Mouse (Mus musculus): ENCODE results near the gene Dynlt1a.
"Not testable (repeated sequence)": the region's sequence is repeated elsewhere in the genome, so short reads cannot be mapped to it uniquely, and the experiment has no call there.

The Dynlt1a gene

GRCm38 (mm10) chr17:6317339-6317985, at the start of gene Dynlt1a:
Gene Dynlt1a, minus strand, starts transcription at chr17:6317500.
- peak; percentile 99 for DNase-seq

DNA sequence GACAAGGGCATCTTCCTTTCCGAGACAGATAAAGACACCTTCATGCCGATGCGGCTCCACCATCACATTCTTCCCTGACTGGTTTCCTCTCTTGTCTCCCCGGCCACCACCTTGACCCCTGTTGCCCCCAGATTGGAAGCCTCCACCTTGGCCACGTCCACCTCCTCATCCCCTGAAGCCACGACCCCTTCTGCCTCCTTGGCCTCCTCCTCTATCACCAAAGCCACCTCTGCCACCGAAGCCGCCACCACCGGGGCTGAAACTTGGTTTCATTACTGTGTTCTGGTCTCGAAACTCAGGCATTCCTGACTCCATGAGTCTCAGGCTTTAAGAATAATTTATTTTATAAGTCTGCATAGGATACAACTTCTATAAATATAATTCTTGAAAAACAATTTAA, 38.0 kb upstream of the Dynlt1a start:
- peak; percentile 18 for DNase-seq

DNA sequence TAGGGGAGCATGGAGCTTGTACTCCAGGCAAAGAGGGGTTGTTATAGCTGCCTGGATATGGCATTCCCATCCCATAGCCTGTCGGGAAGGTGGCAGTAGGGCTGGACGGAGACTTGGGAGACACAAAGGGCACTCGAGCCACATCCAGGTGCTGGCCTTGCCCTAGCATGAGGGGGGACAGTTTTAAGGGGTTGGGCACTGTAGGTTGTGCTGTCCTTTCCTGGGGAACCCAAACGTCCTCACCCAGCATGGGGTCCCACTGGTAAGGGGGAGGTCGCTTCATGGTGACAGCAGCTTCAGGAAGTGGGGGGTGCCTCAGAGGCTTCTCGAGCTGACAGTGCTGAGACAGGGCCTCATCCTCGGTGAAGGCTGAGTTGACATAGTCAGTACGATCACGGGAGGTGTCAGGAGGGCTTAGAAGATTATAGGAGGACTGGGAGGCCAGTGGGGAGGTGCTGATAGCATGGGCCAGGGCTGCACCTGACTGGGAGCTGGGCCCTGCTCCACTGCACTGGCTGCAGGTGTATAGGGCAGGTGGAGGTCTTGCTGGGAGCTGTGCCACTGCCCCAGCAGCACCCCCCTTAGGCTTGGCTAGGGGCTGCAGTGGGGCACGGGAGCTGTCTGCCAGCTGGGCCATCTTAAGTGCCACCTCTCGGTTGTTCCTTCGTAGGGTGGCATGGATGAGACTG, 25.4 kb upstream of the Dynlt1a start:
- DNase-seq: not testable (repeated sequence)

DNA sequence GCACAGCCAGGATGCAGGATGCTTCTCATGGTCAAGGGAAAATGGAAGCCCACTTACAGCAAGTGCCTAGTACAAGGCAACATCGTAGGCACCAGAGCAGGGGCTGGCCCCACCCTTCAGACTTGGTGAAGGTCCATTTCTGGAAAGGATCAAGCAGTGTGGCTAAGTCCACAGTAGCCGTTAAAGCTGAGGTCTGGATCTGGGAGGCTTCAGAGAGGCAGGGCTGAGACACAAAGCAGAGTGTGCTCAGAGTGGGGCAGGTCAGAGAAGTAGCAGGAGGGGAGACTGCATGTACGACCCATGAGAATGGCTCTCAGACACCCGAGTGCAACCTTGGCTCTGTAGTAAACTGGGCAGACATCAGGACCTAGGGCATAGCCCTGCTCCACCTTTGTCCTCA, 11.7 kb upstream of the Dynlt1a start:
- not testable (repeated sequence) for DNase-seq

DNA sequence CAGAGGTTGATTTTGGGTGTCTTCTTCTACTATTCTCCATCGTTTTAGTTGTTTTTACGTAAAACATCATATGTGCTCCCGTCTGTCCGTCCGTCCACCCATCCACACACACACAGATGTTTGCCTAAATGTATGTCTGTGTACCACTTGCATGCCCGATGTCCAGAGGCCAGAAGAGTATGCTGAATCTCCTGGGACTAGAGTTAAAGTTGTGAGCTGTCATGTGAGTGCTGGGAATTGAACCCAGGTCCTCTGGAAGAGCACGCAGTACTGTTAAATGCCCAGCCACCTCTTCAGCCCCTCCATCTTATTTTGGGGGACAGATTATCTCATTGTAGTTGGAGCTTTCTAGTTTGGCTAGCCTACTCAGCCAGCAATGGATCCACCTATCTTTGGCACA, 10.3 kb upstream of the Dynlt1a start:
- not testable (repeated sequence) for DNase-seq

DNA sequence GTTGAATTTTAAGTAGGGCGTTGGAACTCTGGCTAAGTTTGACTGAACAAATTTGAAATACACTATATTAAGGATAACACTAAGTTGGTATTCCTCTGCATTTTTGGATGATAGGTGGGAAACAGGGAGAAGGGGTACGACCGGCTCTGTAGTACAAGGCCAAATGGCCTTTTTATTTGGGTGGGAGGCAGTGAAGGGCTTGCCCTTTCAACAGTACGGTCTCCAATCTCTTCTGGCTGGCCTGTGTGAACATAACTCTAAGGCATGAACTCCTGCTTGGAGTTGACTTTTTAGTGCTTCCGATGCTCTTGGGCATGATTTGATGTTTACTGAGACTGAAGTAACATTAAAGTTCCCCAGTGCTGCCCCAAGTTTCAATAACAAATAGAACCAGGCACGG, 8.2 kb upstream of the Dynlt1a start:
- not testable (repeated sequence) for DNase-seq

DNA sequence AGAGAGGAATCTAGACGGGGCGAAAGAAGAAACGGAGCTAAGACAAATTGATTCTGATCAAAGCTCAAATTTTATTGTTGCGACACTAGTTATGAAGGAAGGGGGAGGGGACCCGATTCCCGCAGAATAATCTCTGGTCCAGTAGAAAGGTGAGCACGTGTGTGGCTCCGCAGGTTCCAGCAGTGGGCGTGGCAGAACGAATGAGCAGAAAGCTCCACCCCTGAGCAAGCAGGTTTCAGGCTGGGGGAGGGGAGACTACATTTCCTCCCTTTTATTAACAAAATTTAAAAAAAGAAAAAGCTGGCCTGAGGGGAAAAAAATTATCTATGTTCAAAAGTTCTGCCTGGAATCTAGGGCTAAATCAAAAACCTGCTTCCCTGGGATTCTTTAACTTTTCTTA, 7.7 kb upstream of the Dynlt1a start:
- not testable (repeated sequence) for DNase-seq

GRCm38 (mm10) chr17:6321778-6322101, 4.4 kb upstream of the Dynlt1a start:
- DNase-seq: not testable (repeated sequence)

DNA sequence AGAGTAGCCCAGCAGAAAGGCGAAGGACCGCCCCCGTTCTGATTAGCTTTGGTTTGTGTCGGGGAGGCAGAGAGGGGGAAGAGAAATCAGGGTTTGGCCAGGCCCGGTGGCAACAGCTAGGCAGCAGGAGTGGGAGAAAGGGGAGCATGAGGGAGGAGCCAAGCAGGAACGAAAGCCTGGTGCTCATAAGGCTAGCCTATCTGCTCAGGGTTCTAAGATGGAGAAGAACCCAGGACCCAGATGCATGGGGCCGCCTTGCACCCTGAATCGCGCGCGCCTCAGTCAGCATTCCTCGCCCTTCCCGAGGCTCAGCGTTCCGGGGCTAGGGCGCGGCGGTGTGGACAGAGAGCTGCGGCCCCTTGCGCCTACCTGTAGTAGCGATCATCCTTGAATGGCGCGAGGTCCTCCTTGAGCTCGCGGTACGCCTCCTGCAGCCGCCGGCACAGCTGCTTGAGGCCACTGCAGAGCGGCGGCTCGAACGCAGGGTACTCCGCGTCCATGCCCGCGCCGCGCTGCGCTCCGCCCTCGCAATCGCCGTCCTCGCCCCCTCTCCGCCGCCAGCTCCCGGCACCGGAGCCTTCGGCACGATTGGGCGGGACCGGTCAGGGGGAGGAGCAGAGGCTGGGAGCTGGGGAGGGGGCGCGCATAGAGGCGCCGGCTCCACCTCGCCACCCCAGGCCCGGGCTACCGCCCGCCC, 3.9 kb upstream of the Dynlt1a start:
- DNase-seq: not testable (repeated sequence)

DNA sequence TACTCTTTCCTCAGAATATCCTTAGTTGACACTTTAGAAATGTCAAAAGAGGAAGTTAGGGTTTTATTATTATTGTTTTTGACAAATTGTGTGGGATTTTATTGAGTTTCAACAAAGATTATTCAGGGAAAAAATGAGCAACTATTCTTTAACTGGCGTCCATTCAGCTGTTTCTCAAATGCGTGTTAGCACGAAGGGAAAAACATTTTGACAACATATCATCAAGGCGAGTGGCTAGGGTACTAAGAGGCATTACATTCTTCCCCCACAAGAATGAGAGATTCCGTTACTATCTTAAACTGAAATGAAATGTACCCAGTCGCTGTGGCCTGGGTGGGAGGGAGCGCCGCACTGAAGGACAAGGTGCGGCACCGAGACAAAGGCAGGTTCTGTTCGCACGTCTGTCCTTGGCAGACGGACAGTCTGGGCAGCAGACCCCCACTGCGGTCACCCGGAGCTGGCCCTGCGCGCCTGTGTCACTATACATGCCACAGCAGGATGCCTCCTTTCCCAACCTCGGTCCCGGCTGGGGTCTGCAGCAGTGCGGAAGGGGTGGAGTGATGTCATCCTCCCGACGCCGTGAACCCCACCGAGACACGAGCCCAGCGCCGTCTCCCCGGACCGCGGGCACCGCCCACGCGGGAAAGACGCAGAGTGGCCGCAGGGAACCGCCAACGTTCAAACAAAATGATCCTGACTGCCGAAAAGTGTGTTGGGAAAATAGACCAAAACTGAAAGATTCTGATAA, 747 bp downstream of the Dynlt1a start:
- DNase-seq: peak; percentile 78

DNA sequence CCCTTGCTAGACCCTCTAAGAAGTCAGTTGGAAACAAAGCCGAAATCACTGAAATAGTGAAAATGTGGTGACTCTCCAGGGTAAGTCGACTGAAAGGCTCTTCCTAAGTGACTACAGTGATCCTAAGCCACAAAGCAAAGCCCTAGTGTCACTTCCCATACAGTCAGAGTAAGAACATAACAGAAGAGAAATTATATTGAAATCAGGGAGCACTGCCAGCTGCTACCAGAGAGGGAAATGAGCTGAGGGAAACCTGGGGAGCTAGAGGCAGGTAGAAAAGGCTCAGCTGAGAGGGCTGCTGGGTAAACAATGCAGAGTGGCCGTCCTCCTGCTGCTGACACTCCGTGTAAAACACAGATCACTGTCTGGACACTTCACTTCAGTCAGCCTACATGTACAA, 1.6 kb downstream of the Dynlt1a start:
- DNase-seq: peak; percentile 12

DNA sequence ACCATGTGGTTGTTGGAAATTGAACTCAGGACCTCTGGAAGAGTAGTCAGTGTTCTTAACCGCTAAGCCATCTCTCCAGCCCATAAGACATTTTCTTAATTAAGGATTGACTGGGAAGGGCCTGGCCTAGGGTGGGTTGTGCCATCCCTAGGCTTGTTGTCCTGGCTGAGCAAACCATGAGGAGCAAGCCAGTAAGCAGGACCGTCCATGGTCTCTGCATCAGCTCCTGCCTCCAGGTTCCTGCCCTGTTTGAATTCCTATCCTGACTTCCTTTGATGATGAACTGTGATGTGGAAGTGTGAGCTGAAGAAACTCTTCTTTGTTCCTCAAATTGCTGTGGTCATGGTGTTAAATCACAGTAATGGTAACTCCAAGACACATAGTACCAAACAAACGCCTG, 2.8 kb downstream of the Dynlt1a start:
- DNase-seq: peak; percentile 23

- DNase-seq: not testable (repeated sequence)
Measured at GRCm38 (mm10) chr17:6312755-6313154, 4.5 kb downstream of the Dynlt1a start.

DNA sequence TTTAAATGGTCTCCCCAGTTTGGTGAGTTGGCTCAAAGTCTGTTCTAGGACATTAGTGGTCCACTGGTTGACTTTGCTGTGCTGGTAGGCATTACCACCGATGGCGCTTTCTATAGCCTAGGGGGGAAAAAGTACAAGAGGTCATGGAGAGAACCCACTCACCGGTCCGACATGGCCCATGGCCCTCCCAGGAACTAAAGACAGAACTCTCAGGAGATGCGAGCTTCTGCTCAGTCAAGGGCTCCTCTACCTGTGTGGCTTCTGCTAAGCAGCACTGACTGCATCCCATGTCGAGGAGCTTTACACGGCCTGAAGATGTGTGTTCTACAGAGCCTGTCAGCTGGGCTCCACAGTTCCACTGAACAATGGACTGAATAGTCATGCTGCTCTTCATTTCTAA, 5.6 kb downstream of the Dynlt1a start:
- not testable (repeated sequence) for DNase-seq

DNA sequence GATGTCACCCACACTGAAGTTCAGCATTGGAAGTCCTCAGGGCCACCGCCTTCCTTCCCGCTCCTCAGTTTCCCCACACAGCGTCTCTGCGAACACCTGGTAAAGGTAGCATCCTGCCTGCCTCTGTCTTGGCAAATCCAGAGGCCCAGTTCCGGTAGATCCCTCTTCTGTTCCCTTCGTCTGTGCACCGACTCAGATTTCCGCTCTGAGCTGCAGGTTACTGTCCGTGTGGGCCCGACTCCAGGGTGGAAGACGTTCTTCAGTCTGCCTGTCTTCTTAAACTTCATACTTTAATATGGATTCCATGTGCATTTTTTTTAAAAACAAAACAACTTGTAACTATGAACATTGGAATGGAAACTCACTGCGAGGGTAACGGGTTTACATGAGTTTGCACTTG, 10.8 kb downstream of the Dynlt1a start:
- not testable (repeated sequence) for DNase-seq

DNA sequence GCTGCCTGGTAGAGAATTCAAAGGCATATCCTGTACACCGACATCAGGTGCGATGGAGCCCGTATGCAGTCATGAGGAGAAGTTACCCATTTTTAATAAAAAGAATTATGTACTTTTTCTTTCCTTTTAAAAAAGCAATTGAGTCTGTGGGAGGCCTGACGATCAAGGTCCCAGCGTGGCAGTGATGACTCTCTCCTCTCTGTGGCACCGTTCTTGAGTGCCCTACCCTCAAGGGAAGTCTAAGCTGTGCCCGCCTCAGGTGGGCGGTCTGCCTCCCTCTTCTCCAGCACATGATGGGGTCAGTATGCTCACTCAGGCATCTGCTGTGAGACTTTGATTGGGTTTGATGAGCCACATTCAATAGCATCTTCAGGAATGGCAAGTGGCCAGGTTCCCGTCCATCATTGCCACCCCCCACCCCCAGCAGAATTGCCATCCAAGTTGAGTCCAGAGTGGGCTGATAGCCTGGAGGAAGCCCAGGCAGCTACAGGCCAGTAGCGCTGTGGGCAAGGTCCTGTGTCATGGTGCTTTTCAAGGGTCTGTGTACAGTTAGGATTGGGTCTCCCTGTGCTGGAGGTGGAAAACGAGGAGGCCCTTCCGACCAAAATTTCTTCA, 11.5 kb downstream of the Dynlt1a start:
- peak; percentile 19 for DNase-seq

GRCm38 (mm10) chr17:6304891-6305290, 12.4 kb downstream of the Dynlt1a start:
- not testable (repeated sequence) for DNase-seq

GRCm38 (mm10) chr17:6300190-6300863, 17.0 kb downstream of the Dynlt1a start:
- DNase-seq: not testable (repeated sequence)

GRCm38 (mm10) chr17:6297060-6297795, 20.1 kb downstream of the Dynlt1a start:
- DNase-seq: not testable (repeated sequence)

GRCm38 (mm10) chr17:6293882-6294281, 23.4 kb downstream of the Dynlt1a start:
- DNase-seq: not testable (repeated sequence)

- DNase-seq: peak; percentile 11
Measured at GRCm38 (mm10) chr17:6289045-6289444, 28.3 kb downstream of the Dynlt1a start.
